In the genomic region with DNA sequence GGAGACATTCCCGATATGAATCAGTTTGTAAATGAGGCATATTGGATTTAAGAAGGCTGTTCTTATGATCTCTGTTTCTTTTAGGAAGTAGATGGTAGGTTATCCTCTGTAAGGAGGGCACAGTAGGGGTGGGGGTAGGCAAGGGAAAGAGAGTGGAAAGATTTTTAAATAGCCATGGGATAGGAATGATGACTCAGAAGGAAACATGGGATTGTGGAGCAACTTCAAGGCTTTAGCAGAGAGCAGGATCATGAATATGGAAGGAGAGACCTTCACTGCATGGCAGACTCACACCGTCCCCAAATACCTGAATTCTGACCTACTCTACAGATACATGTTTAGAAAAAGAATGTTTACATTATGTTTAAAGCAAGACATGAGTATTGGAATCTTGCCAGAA, we compare ENCODE assay signal across 29 mouse cellular contexts. TPM values are rescaled to one million over a fixed set of nuclear protein-coding genes. Genes with fewer than 3 reads are reported as not detected.
DNase-seq lines count a peak whose midpoint lies in the region; ATAC-seq lines count a peak whose summit lies in the region.
"Had no signal": no experiment of that assay in that cellular context is flagged by ENCODE, and none has a peak within 500 bp of the region (broad histone marks: within the 10 kb centered on the region; RNA-seq: fewer than 3 reads in every experiment).

No protein-coding gene starts in this region.

- no peak overlapping the region for H3K4me3 ChIP-seq in kidney, embryonic 15.5 days (replicated peaks)
- no peak overlapping the region for H3K4me3 ChIP-seq in stomach, embryonic 15.5 days (replicated peaks)
- no peak overlapping the region for H3K4me3 ChIP-seq in forebrain, embryonic 11.5 days (ENCODE audit: low read depth, low read length)
- H3K4me3 ChIP-seq: forebrain, embryonic 10.5 days; hindbrain, embryonic 10.5 days; hindbrain, embryonic 13.5 days had no signal

- no peak for DNase-seq in frontal cortex, postnatal 10 days (ENCODE audit: low spot score in 2 of 2)
- DNase-seq in kidney, adult 8-10 months, result no peak
- peak; percentile 57 for DNase-seq in 3T3-L1 (ENCODE audit: low read depth, low spot score)
- no peak for DNase-seq in adrenal gland, postnatal 4 days (ENCODE audit: low spot score in 2 of 2)
- DNase-seq in forebrain, embryonic 11.5 days (ENCODE audit: low spot score), result no peak
- DNase-seq: adrenal gland, adult 2 months; adrenal gland, postnatal 14 days; B cell, adult 2 months; cerebellum, adult 11-12 months; cerebellum, adult 8-10 months; cerebellum, postnatal 10 days; forebrain, postnatal 0 days; gastrocnemius, postnatal 10 days; gastrocnemius, postnatal 36 days; heart, postnatal 36 days had no signal

- peaks cover 31% of the 10 kb centered on the region for H3K4me1 ChIP-seq in kidney, embryonic 15.5 days
- H3K4me1 ChIP-seq in stomach, embryonic 15.5 days, result peaks cover 6% of the 10 kb centered on the region; the same call in 1 of the 2 replicates
- H3K4me1 ChIP-seq in forebrain, embryonic 11.5 days (replicated peaks; ENCODE audit: control insufficient read depth, insufficient read depth, low read length), result no peaks in the 10 kb centered on the region
- H3K4me1 ChIP-seq: forebrain, embryonic 10.5 days; hindbrain, embryonic 10.5 days; hindbrain, embryonic 13.5 days had no signal

- peak; percentile 50; the same call in 1 of the 2 replicates for ATAC-seq in frontal cortex, adult (ENCODE audit: low TSS enrichment)
- no peak for ATAC-seq in kidney, embryonic 15.5 days (replicated peaks; ENCODE audit: low FRiP score)
- no peak for ATAC-seq in stomach, embryonic 15.5 days (ENCODE audit: insufficient read depth, low FRiP score, low read depth)
- no peak for ATAC-seq in forebrain, embryonic 11.5 days (replicated peaks; ENCODE audit: low FRiP score)
- ATAC-seq: forebrain, embryonic 14.5 days; forebrain, postnatal 0 days; hindbrain, embryonic 16.5 days had no signal

- no peaks in the 10 kb centered on the region for H3K36me3 ChIP-seq in kidney, embryonic 15.5 days
- H3K36me3 ChIP-seq in stomach, embryonic 15.5 days, result no peaks in the 10 kb centered on the region
- H3K36me3 ChIP-seq in forebrain, embryonic 11.5 days (ENCODE audit: control insufficient read depth, insufficient read depth, low read length), result no peaks in the 10 kb centered on the region
- H3K36me3 ChIP-seq: forebrain, embryonic 10.5 days; G1E; hindbrain, embryonic 10.5 days; hindbrain, embryonic 13.5 days had no signal

- H3K9ac ChIP-seq in kidney, embryonic 15.5 days, result no peak overlapping the region
- H3K9ac ChIP-seq in stomach, embryonic 15.5 days, result no peak overlapping the region
- H3K9ac ChIP-seq in forebrain, embryonic 11.5 days (ENCODE audit: low read length), result no peak overlapping the region
- H3K9ac ChIP-seq: forebrain, postnatal 0 days; hindbrain, embryonic 13.5 days had no signal

- H3K27me3 ChIP-seq in kidney, embryonic 15.5 days, result no peaks in the 10 kb centered on the region
- H3K27me3 ChIP-seq in stomach, embryonic 15.5 days (replicated peaks), result no peaks in the 10 kb centered on the region
- no peaks in the 10 kb centered on the region for H3K27me3 ChIP-seq in forebrain, embryonic 11.5 days (ENCODE audit: control insufficient read depth, insufficient read depth, low read length)
- H3K27me3 ChIP-seq: CH12.LX; hindbrain, embryonic 13.5 days had no signal

- no peak overlapping the region for H3K4me2 ChIP-seq in kidney, embryonic 15.5 days
- H3K4me2 ChIP-seq in stomach, embryonic 15.5 days, result no peak overlapping the region
- no peak overlapping the region for H3K4me2 ChIP-seq in forebrain, embryonic 11.5 days (ENCODE audit: low read depth, low read length, severe bottlenecking)
- H3K4me2 ChIP-seq: heart, embryonic 11.5 days; hindbrain, embryonic 13.5 days had no signal

- peak overlapping the region; percentile 3; the same call in 1 of the 2 replicates for H3K27ac ChIP-seq in kidney, embryonic 15.5 days
- peak overlapping the region; percentile 31; the same call in 1 of the 2 replicates for H3K27ac ChIP-seq in stomach, embryonic 15.5 days
- H3K27ac ChIP-seq in forebrain, embryonic 11.5 days (ENCODE audit: low read depth, low read length), result no peak overlapping the region
- H3K27ac ChIP-seq: forebrain, embryonic 10.5 days; hindbrain, embryonic 10.5 days; hindbrain, embryonic 13.5 days had no signal

- WGBS in kidney, embryonic 15.5 days, result 44% methylated on average over 2 of the region's 2 CpGs
- 30% methylated on average over 2 of the region's 2 CpGs for WGBS in stomach, embryonic 15.5 days
- whole genome bisulfite sequencing in forebrain, embryonic 11.5 days, result 73% methylated on average over 2 of the region's 2 CpGs

- no peaks in the 10 kb centered on the region for H3K9me3 ChIP-seq in kidney, embryonic 15.5 days (replicated peaks)
- H3K9me3 ChIP-seq in stomach, embryonic 15.5 days, result no peaks in the 10 kb centered on the region
- no peaks in the 10 kb centered on the region for H3K9me3 ChIP-seq in forebrain, embryonic 11.5 days (ENCODE audit: control insufficient read depth, low read length)
- H3K9me3 ChIP-seq: forebrain, embryonic 10.5 days; hindbrain, embryonic 10.5 days; hindbrain, embryonic 13.5 days had no signal

RNA-seq across cellular contexts. Expression of a gene that starts 21.7 kb away (rescaled TPM):
- polyA plus RNA-seq in kidney, embryonic 15.5 days (2015; fragmentation: Nextera tagmentation; extraction: Ambion mirVana), result 0.40 and 0.45 TPM in 2 replicates
- polyA plus RNA-seq in stomach, embryonic 15.5 days (2015; fragmentation: Nextera tagmentation; extraction: Ambion mirVana), result 0.53 and 0.62 TPM in 2 replicates
- total RNA-seq in adrenal gland, postnatal 4 days (2021), result 1 to 10 TPM; 1.2 to 1.5 TPM
- polyA plus RNA-seq in forebrain, embryonic 11.5 days (2014; fragmentation: Nextera tagmentation; extraction: Ambion mirVana), result 0.07 TPM in 1 of 2 replicates, not detected in the other
- total RNA-seq: CH12.LX; G1E; granulocyte monocyte progenitor cell, adult 5-6 weeks had no signal
- polyA plus RNA-seq: forebrain, embryonic 14.5 days; G1E; heart, embryonic 11.5 days; heart, embryonic 14.5 days; heart, postnatal 0 days had no signal
